Mouse (Mus musculus): Measurements from ENCODE around the gene Mst1r. TPM values are rescaled to one million over a fixed set of nuclear protein-coding genes. Genes with fewer than 3 reads are reported as not detected.
A peak's percentile ranks its signal among the peaks of the same experiment; 100 is the strongest.

Mst1r gene
- polyA plus RNA-seq, 1 experiment from 2014 or later, result 3.9 TPM

DNA sequence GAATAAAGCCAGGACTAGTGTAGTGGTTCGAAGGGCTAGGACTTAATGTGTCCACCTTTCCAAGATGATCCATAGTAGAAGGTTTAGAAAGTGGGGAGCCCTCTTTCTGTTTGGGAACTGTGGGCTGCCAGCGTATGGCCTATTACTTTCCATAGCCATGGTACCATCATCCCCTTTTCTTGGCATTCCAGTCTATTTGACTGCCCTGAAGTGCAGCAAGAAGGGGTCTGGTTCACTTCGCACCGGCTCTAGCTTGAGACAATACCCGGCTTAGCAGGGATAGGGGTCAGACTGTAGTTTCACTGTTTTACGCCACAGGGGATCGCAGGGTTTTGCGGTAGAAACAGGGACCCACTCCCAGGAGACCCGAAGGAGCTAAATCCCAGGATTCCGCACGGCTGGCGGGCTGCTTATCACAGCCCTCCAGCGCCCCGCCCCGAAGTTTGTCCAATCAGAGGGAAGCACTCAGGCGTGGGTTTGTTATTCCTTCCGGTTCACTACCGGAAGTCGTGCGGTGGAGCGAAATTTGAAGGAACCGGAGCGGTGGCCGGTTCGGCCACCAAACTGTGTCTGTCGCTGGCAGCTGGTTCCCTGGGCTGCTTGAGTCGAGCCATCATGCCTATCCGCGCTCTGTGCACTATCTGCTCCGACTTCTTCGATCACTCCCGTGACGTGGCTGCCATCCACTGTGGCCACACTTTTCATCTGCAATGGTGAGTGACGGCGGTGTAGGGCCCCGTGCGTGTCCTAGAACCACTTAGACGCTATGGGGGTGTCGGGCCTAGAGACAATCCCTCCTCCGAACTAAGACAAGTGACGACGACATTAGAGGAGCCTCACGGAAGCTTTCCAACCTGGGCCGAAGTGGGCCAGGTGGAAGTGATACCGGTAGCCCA lies 44.0 kb downstream of the Mst1r start:
- Histone ChIP-seq H3K9ac (ENCODE audit: low read length) (peak overlapping the region; percentile 56), H3K27ac (ENCODE audit: low read depth) (peak overlapping the region; percentile 61), H3K4me2 (ENCODE audit: low read length) (peak overlapping the region; percentile 64), H3K36me3 (ENCODE audit: control insufficient read depth, insufficient read depth, low read length) (no peaks in the 10 kb centered on the region), H3K4me3 (ENCODE audit: low read depth, low read length) (peak overlapping the region; percentile 66), H3K9me3 (ENCODE audit: control insufficient read depth, low read length) (no peaks in the 10 kb centered on the region), H3K27me3 (replicated peaks; ENCODE audit: control insufficient read depth, insufficient read depth, low read length) (no peaks in the 10 kb centered on the region), H3K4me1 (replicated peaks; ENCODE audit: control insufficient read depth, insufficient read depth, low read length) (peaks cover 12% of the 10 kb centered on the region; the same call in 1 of the 2 replicates)
- 11% methylated on average over 45 of the region's 45 CpGs for WGBS
- DNase-seq (ENCODE audit: low spot score), result peak; percentile 89
- peak; percentile 93 for ATAC-seq (replicated peaks; ENCODE audit: low FRiP score, low TSS enrichment, low read depth)

DNA sequence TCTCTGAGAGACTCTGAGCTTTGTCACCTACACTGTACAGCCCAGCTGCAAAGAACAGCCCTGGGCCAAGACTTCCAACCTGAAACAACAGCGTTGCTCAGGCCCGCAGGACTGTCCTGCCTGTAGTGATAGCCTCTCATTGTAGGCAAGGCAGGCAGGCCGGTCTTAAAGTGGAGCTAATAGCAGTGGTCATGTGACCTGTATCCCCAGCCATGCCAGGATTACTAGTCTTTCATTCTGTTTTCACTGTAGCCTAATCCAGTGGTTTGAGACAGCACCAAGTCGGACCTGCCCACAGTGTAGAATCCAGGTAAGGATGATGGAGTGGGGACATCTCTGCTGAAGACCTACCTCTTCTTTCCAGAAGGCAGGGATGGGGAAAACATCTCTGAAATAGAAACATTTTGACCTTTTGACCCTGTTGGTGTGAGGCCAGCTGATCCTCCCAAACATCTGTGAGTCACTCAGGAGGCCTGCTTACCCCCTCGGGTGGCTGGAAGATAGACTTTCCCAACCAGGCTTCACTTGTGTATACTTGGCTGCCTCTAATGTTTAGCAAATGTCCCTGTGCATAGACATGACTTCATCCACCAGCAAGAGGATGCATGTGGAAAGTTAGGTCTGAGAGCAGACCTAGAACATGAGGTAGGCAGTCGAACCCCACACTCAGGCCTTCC lies 49.1 kb downstream of the Mst1r start:
- Histone ChIP-seq H3K27me3 (replicated peaks; ENCODE audit: control insufficient read depth, insufficient read depth, low read length) (no peaks in the 10 kb centered on the region), H3K27ac (ENCODE audit: low read depth) (no peak overlapping the region), H3K36me3 (ENCODE audit: control insufficient read depth, insufficient read depth, low read length) (peaks cover 41% of the 10 kb centered on the region), H3K4me1 (replicated peaks; ENCODE audit: control insufficient read depth, insufficient read depth, low read length) (peaks cover 10% of the 10 kb centered on the region; the same call in 1 of the 2 replicates), H3K4me3 (ENCODE audit: low read depth, low read length) (no peak overlapping the region), H3K9ac (ENCODE audit: low read length) (no peak overlapping the region), H3K9me3 (ENCODE audit: control insufficient read depth, low read length) (no peaks in the 10 kb centered on the region), H3K4me2 (ENCODE audit: low read length) (no peak overlapping the region)
- WGBS, result 78% methylated on average over 6 of the region's 6 CpGs
- DNase-seq (ENCODE audit: low spot score) (no peak), ATAC-seq (replicated peaks; ENCODE audit: low FRiP score, low TSS enrichment, low read depth) (no peak)

DNA sequence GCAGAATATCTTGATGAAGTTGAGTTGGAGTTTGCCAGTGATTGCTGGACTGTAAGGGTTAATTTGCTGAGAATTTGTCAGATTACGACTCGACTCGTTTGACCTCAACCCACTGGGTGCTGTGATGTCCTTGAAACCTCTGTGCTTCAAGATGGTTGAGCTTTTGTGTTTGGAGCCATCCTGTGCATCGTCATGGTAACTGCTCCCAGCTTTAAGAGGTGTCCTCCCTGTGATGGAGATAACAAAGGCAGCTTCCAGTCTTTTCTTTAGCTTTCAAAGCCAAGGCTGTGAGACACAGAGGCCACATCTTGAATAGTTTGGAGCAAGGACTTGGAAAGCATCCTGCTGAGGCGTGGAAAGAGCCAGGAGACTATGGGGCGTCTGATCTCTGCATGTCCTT lies 50.5 kb downstream of the Mst1r start:
- no peak for DNase-seq (ENCODE audit: low spot score)
- ATAC-seq (replicated peaks; ENCODE audit: low FRiP score, low TSS enrichment, low read depth), result no peak
- WGBS, result 65% methylated on average over 6 of the region's 6 CpGs
- Histone ChIP-seq H3K27me3 (replicated peaks; ENCODE audit: control insufficient read depth, insufficient read depth, low read length) (no peaks in the 10 kb centered on the region), H3K9ac (ENCODE audit: low read length) (no peak overlapping the region), H3K4me2 (ENCODE audit: low read length) (no peak overlapping the region), H3K27ac (ENCODE audit: low read depth) (no peak overlapping the region), H3K9me3 (ENCODE audit: control insufficient read depth, low read length) (no peaks in the 10 kb centered on the region), H3K4me3 (ENCODE audit: low read depth, low read length) (no peak overlapping the region), H3K36me3 (ENCODE audit: control insufficient read depth, insufficient read depth, low read length) (peaks cover 51% of the 10 kb centered on the region), H3K4me1 (replicated peaks; ENCODE audit: control insufficient read depth, insufficient read depth, low read length) (no peaks in the 10 kb centered on the region; the same call in 1 of the 2 replicates)

DNA sequence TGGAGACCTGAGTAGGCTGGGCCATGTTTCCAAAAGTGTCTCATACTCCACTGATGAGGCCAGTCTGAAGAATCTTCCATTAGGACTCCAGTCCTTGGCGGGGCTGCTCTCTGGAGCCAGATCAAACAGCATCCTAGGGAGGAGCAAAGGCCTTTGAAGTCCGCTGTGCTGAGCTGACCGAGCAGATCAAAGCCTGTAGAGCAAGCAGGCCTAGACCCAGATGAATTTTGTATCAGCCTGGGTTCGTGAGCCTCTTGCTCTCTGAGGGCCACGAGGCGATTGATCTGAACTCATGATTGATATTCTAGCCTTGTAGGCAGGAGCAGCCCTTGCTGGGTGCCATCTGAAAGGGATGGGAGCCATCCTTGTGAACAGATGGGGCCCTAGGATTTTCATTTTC lies 53.2 kb downstream of the Mst1r start:
- no peak overlapping the region for H3K4me2 ChIP-seq (ENCODE audit: low read length)
- no peaks in the 10 kb centered on the region for H3K9me3 ChIP-seq (ENCODE audit: control insufficient read depth, low read length)
- no peaks in the 10 kb centered on the region for H3K27me3 ChIP-seq (replicated peaks; ENCODE audit: control insufficient read depth, insufficient read depth, low read length)
- no peaks in the 10 kb centered on the region for H3K4me1 ChIP-seq (replicated peaks; ENCODE audit: control insufficient read depth, insufficient read depth, low read length)
- H3K9ac ChIP-seq (ENCODE audit: low read length), result no peak overlapping the region
- ATAC-seq (replicated peaks; ENCODE audit: low FRiP score, low TSS enrichment, low read depth) (no peak), DNase-seq (ENCODE audit: low spot score) (no peak)
- no peak overlapping the region for H3K4me3 ChIP-seq (ENCODE audit: low read depth, low read length)
- H3K27ac ChIP-seq (ENCODE audit: low read depth), result no peak overlapping the region
- peaks cover 63% of the 10 kb centered on the region for H3K36me3 ChIP-seq (ENCODE audit: control insufficient read depth, insufficient read depth, low read length)
- 46% methylated on average over 6 of the region's 6 CpGs for WGBS

DNA sequence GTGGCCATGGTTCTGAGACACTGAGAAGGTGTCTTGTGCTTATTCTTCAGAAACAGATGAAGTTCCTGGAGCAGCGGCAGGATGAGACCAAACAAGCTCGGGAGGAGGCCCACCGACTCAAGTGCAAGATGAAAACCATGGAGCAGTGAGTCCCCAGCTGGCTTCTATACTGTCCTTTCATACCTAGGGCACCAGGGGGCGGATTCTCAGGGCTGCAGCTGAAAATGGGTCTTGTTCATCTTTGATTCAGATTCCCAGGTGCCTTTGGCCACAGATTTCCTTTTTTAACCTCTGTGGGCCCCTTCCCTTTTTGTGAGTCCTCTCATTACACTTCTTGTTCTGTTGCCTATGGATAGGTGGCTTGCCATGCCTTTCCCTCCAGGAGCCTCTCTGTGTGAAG lies 54.3 kb downstream of the Mst1r start:
- Histone ChIP-seq H3K27ac (ENCODE audit: low read depth) (no peak overlapping the region), H3K9ac (ENCODE audit: low read length) (no peak overlapping the region), H3K27me3 (replicated peaks; ENCODE audit: control insufficient read depth, insufficient read depth, low read length) (no peaks in the 10 kb centered on the region), H3K9me3 (ENCODE audit: control insufficient read depth, low read length) (no peaks in the 10 kb centered on the region), H3K4me2 (ENCODE audit: low read length) (no peak overlapping the region), H3K4me3 (ENCODE audit: low read depth, low read length) (no peak overlapping the region), H3K36me3 (ENCODE audit: control insufficient read depth, insufficient read depth, low read length) (peaks cover 65% of the 10 kb centered on the region), H3K4me1 (replicated peaks; ENCODE audit: control insufficient read depth, insufficient read depth, low read length) (no peaks in the 10 kb centered on the region)
- ATAC-seq (replicated peaks; ENCODE audit: low FRiP score, low TSS enrichment, low read depth) (no peak), DNase-seq (ENCODE audit: low spot score) (no peak)
- WGBS, result 80% methylated on average over 4 of the region's 4 CpGs

DNA sequence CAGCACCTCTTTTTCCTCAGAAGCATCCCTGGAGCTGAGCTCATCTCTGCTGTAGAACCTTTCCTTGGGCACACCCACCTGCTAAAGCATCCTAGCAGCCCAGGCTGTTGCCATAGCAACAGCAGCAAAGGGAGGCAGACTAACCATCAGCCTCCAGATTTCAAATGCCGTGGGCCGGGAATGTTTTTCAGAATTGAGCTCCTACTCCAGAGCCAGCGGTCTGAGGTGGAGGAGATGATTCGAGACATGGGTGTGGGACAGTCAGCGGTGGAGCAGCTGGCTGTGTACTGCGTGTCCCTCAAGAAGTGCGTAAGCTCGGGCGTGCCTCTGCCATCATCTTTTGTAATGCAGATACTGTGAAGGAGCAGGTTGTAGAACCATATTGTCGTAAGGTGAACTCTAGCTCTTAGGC lies 54.7 kb downstream of the Mst1r start:
- H3K4me2 ChIP-seq (ENCODE audit: low read length), result no peak overlapping the region
- no peak overlapping the region for H3K9ac ChIP-seq (ENCODE audit: low read length)
- H3K27ac ChIP-seq (ENCODE audit: low read depth), result no peak overlapping the region
- H3K27me3 ChIP-seq (replicated peaks; ENCODE audit: control insufficient read depth, insufficient read depth, low read length), result no peaks in the 10 kb centered on the region
- H3K4me3 ChIP-seq (ENCODE audit: low read depth, low read length), result no peak overlapping the region
- H3K36me3 ChIP-seq (ENCODE audit: control insufficient read depth, insufficient read depth, low read length), result peaks cover 61% of the 10 kb centered on the region
- ATAC-seq (replicated peaks; ENCODE audit: low FRiP score, low TSS enrichment, low read depth) (no peak), DNase-seq (ENCODE audit: low spot score) (no peak)
- H3K4me1 ChIP-seq (replicated peaks; ENCODE audit: control insufficient read depth, insufficient read depth, low read length), result no peaks in the 10 kb centered on the region
- no peaks in the 10 kb centered on the region for H3K9me3 ChIP-seq (ENCODE audit: control insufficient read depth, low read length)
- WGBS, result 89% methylated on average over 10 of the region's 10 CpGs

DNA sequence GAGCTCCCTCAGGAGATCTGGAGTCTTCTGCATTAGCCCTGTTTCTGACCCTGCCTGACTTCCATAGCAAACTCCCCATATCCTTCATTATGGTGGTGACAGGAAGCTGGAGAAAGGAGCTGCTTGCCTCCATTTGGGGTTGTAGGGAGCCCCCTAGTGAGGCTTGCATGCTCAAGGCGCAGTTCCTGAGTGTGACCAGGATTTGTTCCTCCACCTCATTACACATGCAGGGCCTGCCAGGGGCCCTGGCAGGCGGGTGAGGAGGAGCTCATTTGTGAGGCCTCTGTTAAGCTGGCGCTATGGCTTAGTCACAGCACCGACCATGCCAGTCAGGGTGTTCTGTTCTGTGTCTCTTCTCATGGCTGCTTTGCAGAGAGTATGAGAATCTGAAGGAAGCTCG lies 55.2 kb downstream of the Mst1r start:
- H3K27ac ChIP-seq (ENCODE audit: low read depth), result no peak overlapping the region
- H3K4me3 ChIP-seq (ENCODE audit: low read depth, low read length), result no peak overlapping the region
- no peaks in the 10 kb centered on the region for H3K27me3 ChIP-seq (replicated peaks; ENCODE audit: control insufficient read depth, insufficient read depth, low read length)
- 64% methylated on average over 5 of the region's 5 CpGs for WGBS
- peaks cover 56% of the 10 kb centered on the region for H3K36me3 ChIP-seq (ENCODE audit: control insufficient read depth, insufficient read depth, low read length)
- H3K4me1 ChIP-seq (replicated peaks; ENCODE audit: control insufficient read depth, insufficient read depth, low read length), result no peaks in the 10 kb centered on the region
- ATAC-seq (replicated peaks; ENCODE audit: low FRiP score, low TSS enrichment, low read depth), result 0 out of 2 replicates have a peak, but pooled peaks have one; percentile 16
- no peaks in the 10 kb centered on the region for H3K9me3 ChIP-seq (ENCODE audit: control insufficient read depth, low read length)
- DNase-seq (ENCODE audit: low spot score), result no peak
- no peak overlapping the region for H3K4me2 ChIP-seq (ENCODE audit: low read length)
- H3K9ac ChIP-seq (ENCODE audit: low read length), result no peak overlapping the region

DNA sequence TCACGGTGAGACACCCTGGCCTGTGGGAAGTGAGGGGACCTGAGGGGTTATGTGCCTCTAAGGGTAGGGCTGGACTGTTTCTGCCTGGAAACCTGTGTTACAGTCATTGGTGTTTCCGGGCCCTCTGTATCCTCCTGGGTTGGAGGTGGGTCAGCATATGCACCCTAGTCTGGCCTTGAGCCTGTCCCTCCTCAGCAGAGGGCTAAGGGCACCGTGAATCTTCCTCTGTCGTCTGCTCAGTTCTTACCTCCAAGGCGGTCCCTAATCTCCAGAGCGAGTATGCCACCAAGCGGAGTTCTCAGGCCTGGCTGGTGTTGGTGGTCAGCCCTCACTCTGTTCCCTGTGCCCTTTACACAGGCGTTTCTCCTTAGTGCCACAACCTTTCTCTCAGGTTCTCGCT lies 56.2 kb downstream of the Mst1r start:
- DNase-seq (ENCODE audit: low spot score) (no peak), ATAC-seq (replicated peaks; ENCODE audit: low FRiP score, low TSS enrichment, low read depth) (no peak)
- Histone ChIP-seq H3K27me3 (replicated peaks; ENCODE audit: control insufficient read depth, insufficient read depth, low read length) (no peaks in the 10 kb centered on the region), H3K9me3 (ENCODE audit: control insufficient read depth, low read length) (no peaks in the 10 kb centered on the region), H3K9ac (ENCODE audit: low read length) (no peak overlapping the region), H3K4me2 (ENCODE audit: low read length) (no peak overlapping the region), H3K27ac (ENCODE audit: low read depth) (no peak overlapping the region), H3K4me3 (ENCODE audit: low read depth, low read length) (no peak overlapping the region), H3K4me1 (replicated peaks; ENCODE audit: control insufficient read depth, insufficient read depth, low read length) (no peaks in the 10 kb centered on the region), H3K36me3 (ENCODE audit: control insufficient read depth, insufficient read depth, low read length) (peaks cover 48% of the 10 kb centered on the region)
- WGBS, result 92% methylated on average over 9 of the region's 9 CpGs

Measured in intestine, embryonic 14.5 days (tissue).